Mouse (Mus musculus): ENCODE results near the gene Runx2. TPM values are rescaled to one million over a fixed set of nuclear protein-coding genes. Genes with fewer than 3 reads are reported as not detected.

Gene Runx2
- total and polyA plus RNA-seq, 3 experiments, result not detected

- DNase-seq (ENCODE audit: low read depth, low spot score), result no peak
- H3K9ac ChIP-seq (ENCODE audit: control insufficient read depth, low read depth, low read length, poor library complexity, severe bottlenecking), result no peak overlapping the region
- no peaks in the 10 kb centered on the region for H3K27me3 ChIP-seq (ENCODE audit: control insufficient read depth in 1 of 2, insufficient read depth in 2 of 2, low read length in 2 of 2)
- no peaks in the 10 kb centered on the region for H3K9me3 ChIP-seq (replicated peaks; ENCODE audit: insufficient read depth, low read length)
- no peak overlapping the region for H3K4me3 ChIP-seq (ENCODE audit: control insufficient read depth in 1 of 2, insufficient read depth in 1 of 2, low read depth in 2 of 2, low read length in 2 of 2)
- H3K36me3 ChIP-seq (ENCODE audit: control insufficient read depth in 1 of 2, insufficient read depth in 2 of 2, low read length in 2 of 2), result peaks cover 0 to 6% of the 10 kb centered on the region in 2 experiments; a peak in 2 of 4 replicates
- no peaks in the 10 kb centered on the region for H3K79me2 ChIP-seq (ENCODE audit: control insufficient read depth, insufficient read depth, low read length, poor library complexity)
- no peak overlapping the region for H3K27ac ChIP-seq (ENCODE audit: control insufficient read depth, low read depth, low read length)
- TF ChIP-seq GATA1 (IDR thresholded peaks at IDR 0.05; ENCODE audit: low read depth, low read length) (no peak), MYB (IDR thresholded peaks at IDR 0.05; ENCODE audit: low read depth, low read length) (no peak)
- no peaks in the 10 kb centered on the region for H3K4me1 ChIP-seq (ENCODE audit: control insufficient read depth in 1 of 2, insufficient read depth in 2 of 2, low read length in 2 of 2)
Measured at GRCm38 (mm10) chr17:44818825-44819224, 4.2 kb upstream of the Runx2 start.

GRCm38 (mm10) chr17:44807031-44807430 lies 7.6 kb downstream of the Runx2 start:
- TF ChIP-seq POLR2AphosphoS2 (IDR thresholded peaks at IDR 0.05; ENCODE audit: low read length) (no peak), GATA1 (IDR thresholded peaks at IDR 0.05; ENCODE audit: low read depth, low read length) (peak; percentile 57), TAL1 (IDR thresholded peaks at IDR 0.05; ENCODE audit: low read length) (peak; percentile 53), TCF12 (IDR thresholded peaks at IDR 0.05; ENCODE audit: low read depth, low read length) (peak; percentile 47), ZNF384 (IDR thresholded peaks at IDR 0.05; ENCODE audit: low read depth, low read length) (peak; percentile 45; the same call in 1 of the 2 replicates), EP300 (IDR thresholded peaks at IDR 0.05; ENCODE audit: low read depth in 1 of 2, low read length in 2 of 2) (peak; percentile 51 to 66; a peak in 3 of 4 replicates), TBP (IDR thresholded peaks at IDR 0.05; ENCODE audit: low read depth, low read length) (no peak)
- peak; percentile 63 for DNase-seq (ENCODE audit: low read depth, low spot score)
- Histone ChIP-seq H3K4me1 (ENCODE audit: control insufficient read depth in 1 of 2, insufficient read depth in 2 of 2, low read length in 2 of 2) (peaks cover 0 to 5% of the 10 kb centered on the region in 2 experiments; a peak in 1 of 4 replicates), H3K79me2 (ENCODE audit: control insufficient read depth, insufficient read depth, low read length, poor library complexity) (no peaks in the 10 kb centered on the region), H3K4me3 (ENCODE audit: control insufficient read depth in 1 of 2, insufficient read depth in 1 of 2, low read depth in 2 of 2, low read length in 2 of 2) (no peak overlapping the region), H3K9ac (ENCODE audit: control insufficient read depth, low read depth, low read length, poor library complexity, severe bottlenecking) (peak overlapping the region; percentile 47; the same call in 1 of the 2 replicates), H3K36me3 (ENCODE audit: control insufficient read depth in 1 of 2, insufficient read depth in 2 of 2, low read length in 2 of 2) (peaks cover 0 to 3% of the 10 kb centered on the region in 2 experiments; a peak in 2 of 4 replicates), H3K27ac (ENCODE audit: control insufficient read depth, low read depth, low read length) (peak overlapping the region; percentile 57), H3K27me3 (ENCODE audit: control insufficient read depth in 1 of 2, insufficient read depth in 2 of 2, low read length in 2 of 2) (no peaks in the 10 kb centered on the region), H3K9me3 (replicated peaks; ENCODE audit: insufficient read depth, low read length) (no peaks in the 10 kb centered on the region)

GRCm38 (mm10) chr17:44797331-44797730 lies 17.3 kb downstream of the Runx2 start:
- Histone ChIP-seq H3K36me3 (ENCODE audit: control insufficient read depth in 1 of 2, insufficient read depth in 2 of 2, low read length in 2 of 2) (peaks cover 3 to 10% of the 10 kb centered on the region in 2 experiments; a peak in 2 of 4 replicates), H3K4me1 (ENCODE audit: control insufficient read depth in 1 of 2, insufficient read depth in 2 of 2, low read length in 2 of 2) (peaks cover 2 to 8% of the 10 kb centered on the region in 2 experiments; a peak in 3 of 4 replicates), H3K79me2 (ENCODE audit: control insufficient read depth, insufficient read depth, low read length, poor library complexity) (no peaks in the 10 kb centered on the region), H3K27ac (ENCODE audit: control insufficient read depth, low read depth, low read length) (no peak overlapping the region), H3K9ac (ENCODE audit: control insufficient read depth, low read depth, low read length, poor library complexity, severe bottlenecking) (no peak overlapping the region), H3K9me3 (replicated peaks; ENCODE audit: insufficient read depth, low read length) (no peaks in the 10 kb centered on the region), H3K27me3 (ENCODE audit: control insufficient read depth in 1 of 2, insufficient read depth in 2 of 2, low read length in 2 of 2) (no peaks in the 10 kb centered on the region), H3K4me3 (ENCODE audit: control insufficient read depth in 1 of 2, insufficient read depth in 1 of 2, low read depth in 2 of 2, low read length in 2 of 2) (no peak overlapping the region)
- DNase-seq (ENCODE audit: low read depth, low spot score), result peak; percentile 56
- TF ChIP-seq BHLHE40 (IDR thresholded peaks at IDR 0.05; ENCODE audit: borderline replicate concordance, low read depth, low read length), result no peak
- TF ChIP-seq TCF12 (IDR thresholded peaks at IDR 0.05; ENCODE audit: low read depth, low read length), result 0 out of 2 replicates have a peak, but pooled peaks have one; percentile 46
- TF ChIP-seq GATA1 (IDR thresholded peaks at IDR 0.05; ENCODE audit: low read depth, low read length), result peak; percentile 29; the same call in 1 of the 2 replicates
- no peak for TF ChIP-seq CHD2 (IDR thresholded peaks at IDR 0.05; ENCODE audit: low read length)
- peak; percentile 76 for TF ChIP-seq ETS1 (IDR thresholded peaks at IDR 0.05; ENCODE audit: low read depth, low read length)
- peak; percentile 38 to 52 for TF ChIP-seq EP300 (IDR thresholded peaks at IDR 0.05; ENCODE audit: low read depth in 1 of 2, low read length in 2 of 2)
